Mouse (Mus musculus) lung, embryonic 16.5 days (tissue): ENCODE results near the gene Pam16. TPM values are rescaled to one million over a fixed set of nuclear protein-coding genes. Genes with fewer than 3 reads are reported as not detected.

Experiments used
- ATAC-seq: fragments of 200-750 bp; cut with Nextera tagmentation; 2 replicates; pipeline ENCODE4 v1.8.0; 2017; ENCODE audit warnings: low read depth, mild to moderate bottlenecking, moderate library complexity
- H3K27ac ChIP-seq: fragments of 300-500 bp; sonication (generic); 2 replicates; pipeline ENCODE4 v1.5.1; 2014; ENCODE audit warnings: mild to moderate bottlenecking, control low read depth, low read length
- H3K27me3 ChIP-seq: fragments of 300-500 bp; sonication (generic); 2 replicates; pipeline ENCODE4 v1.6.1; 2014; ENCODE audit warnings: low read depth, low read length, mixed read lengths; ENCODE audit not compliant: control insufficient read depth, insufficient read depth
- H3K36me3 ChIP-seq: fragments of 300-500 bp; sonication (generic); 2 replicates; pipeline ENCODE4 v1.6.1; 2014; ENCODE audit warnings: low read length; ENCODE audit not compliant: control insufficient read depth, insufficient read depth
- H3K4me1 ChIP-seq: fragments of 300-500 bp; sonication (generic); replicated peaks from 2 replicates; pipeline ENCODE4 v1.6.1; 2014; ENCODE audit warnings: low read length, mixed read lengths; ENCODE audit not compliant: control insufficient read depth, insufficient read depth
- H3K4me2 ChIP-seq: fragments of 300-500 bp; sonication (generic); 2 replicates; pipeline ENCODE4 v1.6.1; 2014; ENCODE audit warnings: low read depth, low read length, control low read depth
- H3K4me3 ChIP-seq: fragments of 300-500 bp; sonication (generic); 2 replicates; pipeline ENCODE4 v1.5.1; 2014; ENCODE audit warnings: mild to moderate bottlenecking, low read length, control low read depth
- H3K9ac ChIP-seq: fragments of 300-500 bp; sonication (generic); 2 replicates; pipeline ENCODE4 v1.6.1; 2014; ENCODE audit warnings: low read length, control low read depth
- H3K9me3 ChIP-seq: fragments of 300-500 bp; sonication (generic); 2 replicates; pipeline ENCODE4 v1.6.1; 2016; ENCODE audit warnings: low read length; ENCODE audit not compliant: control insufficient read depth
- WGBS: fragments of 180-500 bp; shearing (Covaris S2); extraction: QIAGEN DNeasy Blood & Tissue Kit; methylation state at CpG from one replicate; pipeline ENCODE4 v1.1.7; 2014; 5-methylcytosine and 5-hydroxymethylcytosine counted together
- polyA plus RNA-seq: library from polyadenylated mRNA; unstranded; fragments of >200 nt; fragmentation: Nextera tagmentation; extraction: Ambion mirVana; gene quantifications from 2 replicates; pipeline ENCODE4 v1.2.1, GENCODE M21; 2015

Pam16 gene
- polyA plus RNA-seq, 1 experiment from 2014 or later = 96.2 TPM

GRCm38 (mm10) chr16:4608532-4609059 lies 16.2 kb downstream of the Pam16 start:
- H3K4me1 ChIP-seq = peaks cover 48% of the 10 kb centered on the region

DNA sequence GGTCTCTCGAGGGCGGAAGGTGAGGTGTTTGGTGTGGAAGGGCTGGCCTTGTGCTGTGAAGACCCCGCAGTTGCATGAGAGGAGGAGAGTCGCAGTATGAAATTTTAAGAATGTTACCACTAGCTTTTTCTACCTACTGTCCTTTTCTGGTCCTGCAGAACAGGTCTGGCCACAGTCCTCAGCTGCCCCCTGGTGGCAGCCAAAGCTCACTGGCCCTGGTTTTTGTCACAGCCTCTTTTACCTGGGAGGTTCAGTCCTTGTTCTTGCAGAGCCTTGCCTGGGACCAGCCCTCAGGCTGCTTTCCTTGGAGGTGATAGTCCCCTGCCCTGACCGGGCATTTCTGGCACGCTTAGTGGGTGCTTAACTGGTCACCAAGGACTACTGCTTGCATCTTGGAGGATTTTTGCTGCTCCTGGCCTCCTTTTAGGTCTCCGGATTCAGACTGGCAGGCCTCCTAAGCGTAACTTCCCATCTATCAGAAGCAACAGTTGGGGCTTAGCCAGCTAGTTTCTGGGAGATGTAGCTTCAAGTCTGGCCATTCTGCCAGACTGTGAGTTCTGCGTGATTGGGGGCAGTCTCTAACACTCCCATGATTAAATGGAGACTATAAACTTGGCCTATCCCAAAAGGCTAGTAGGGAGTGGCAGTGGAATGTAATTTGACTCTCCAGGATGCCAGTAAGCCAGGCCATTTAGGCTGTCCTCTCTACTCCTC lies 16.8 kb downstream of the Pam16 start:
- no peak overlapping the region for H3K4me3 ChIP-seq
- no peak overlapping the region for H3K9ac ChIP-seq
- peak; percentile 51 for ATAC-seq
- peaks cover 10% of the 10 kb centered on the region for H3K36me3 ChIP-seq
- no peaks in the 10 kb centered on the region for H3K27me3 ChIP-seq
- no peaks in the 10 kb centered on the region for H3K9me3 ChIP-seq
- no peak overlapping the region for H3K4me2 ChIP-seq
- WGBS = 47% methylated on average over 9 of the region's 9 CpGs
- H3K4me1 ChIP-seq = peaks cover 54% of the 10 kb centered on the region
- peak overlapping the region; percentile 50; the same call in 1 of the 2 replicates for H3K27ac ChIP-seq

More at GRCm38 (mm10) chr16:4608532-4609059, 16.2 kb downstream of the Pam16 start:
- Histone ChIP-seq H3K4me3 (no peak overlapping the region), H3K36me3 (peaks cover 14% of the 10 kb centered on the region), H3K27me3 (no peaks in the 10 kb centered on the region), H3K9ac (no peak overlapping the region), H3K9me3 (no peaks in the 10 kb centered on the region), H3K4me2 (no peak overlapping the region), H3K27ac (0 out of 2 replicates have a peak overlapping the region, but pooled peaks have one; percentile 7)
- peak; percentile 9; the same call in 1 of the 2 replicates for ATAC-seq
- WGBS = 69% methylated on average over 19 of the region's 19 CpGs

GRCm38 (mm10) chr16:4606431-4607084 lies 18.2 kb downstream of the Pam16 start:
- no peak overlapping the region for H3K4me3 ChIP-seq
- WGBS = 12% methylated on average over 5 of the region's 5 CpGs
- no peaks in the 10 kb centered on the region for H3K9me3 ChIP-seq
- H3K27ac ChIP-seq = peak overlapping the region; percentile 44
- no peak overlapping the region for H3K9ac ChIP-seq
- no peaks in the 10 kb centered on the region for H3K27me3 ChIP-seq
- ATAC-seq = peak; percentile 14
- peaks cover 66% of the 10 kb centered on the region for H3K4me1 ChIP-seq
- peaks cover 4% of the 10 kb centered on the region; the same call in 1 of the 2 replicates for H3K36me3 ChIP-seq
- H3K4me2 ChIP-seq = no peak overlapping the region

GRCm38 (mm10) chr16:4605514-4606131 lies 19.2 kb downstream of the Pam16 start:
- WGBS = 63% methylated on average over 11 of the region's 13 CpGs
- Histone ChIP-seq H3K9ac (peak overlapping the region; percentile 20; the same call in 1 of the 2 replicates), H3K4me2 (no peak overlapping the region), H3K9me3 (no peaks in the 10 kb centered on the region), H3K27ac (peak overlapping the region; percentile 44), H3K36me3 (peaks cover 2% of the 10 kb centered on the region; the same call in 1 of the 2 replicates), H3K27me3 (no peaks in the 10 kb centered on the region), H3K4me3 (no peak overlapping the region), H3K4me1 (peaks cover 69% of the 10 kb centered on the region)
- ATAC-seq = no peak

DNA sequence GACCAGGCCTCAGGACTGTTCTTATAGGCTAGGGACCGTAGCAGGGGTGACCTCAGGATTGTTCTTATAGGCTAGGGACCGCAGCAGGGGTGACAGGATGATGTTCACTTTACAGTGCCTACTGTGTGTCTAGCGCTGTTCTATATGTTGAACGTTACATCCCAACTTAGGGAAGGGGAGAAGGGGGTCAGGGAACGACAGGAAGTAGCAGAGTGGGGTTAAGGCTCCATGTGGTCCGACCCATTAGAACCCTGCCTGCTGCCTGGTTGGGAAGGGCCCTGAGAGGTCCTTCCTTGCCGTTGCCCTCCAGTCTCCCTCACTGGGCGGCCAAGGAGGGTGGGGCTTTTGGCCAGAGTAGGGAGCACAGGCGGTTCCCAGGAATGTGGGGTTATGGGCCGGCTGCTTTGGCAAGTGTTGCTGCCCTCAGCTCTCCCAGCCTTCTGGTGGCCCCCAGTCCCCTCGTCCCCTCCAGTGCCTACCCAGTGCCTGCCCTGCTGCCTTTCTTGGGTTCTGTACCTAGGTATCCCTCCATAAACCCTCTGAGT lies 20.4 kb downstream of the Pam16 start:
- WGBS = 49% methylated on average over 10 of the region's 11 CpGs
- no peaks in the 10 kb centered on the region for H3K27me3 ChIP-seq
- no peak for ATAC-seq
- no peaks in the 10 kb centered on the region for H3K9me3 ChIP-seq
- no peak overlapping the region for H3K4me2 ChIP-seq
- peak overlapping the region; percentile 36; the same call in 1 of the 2 replicates for H3K27ac ChIP-seq
- no peak overlapping the region for H3K4me3 ChIP-seq
- H3K36me3 ChIP-seq = no peaks in the 10 kb centered on the region
- H3K4me1 ChIP-seq = peaks cover 74% of the 10 kb centered on the region
- H3K9ac ChIP-seq = peak overlapping the region; percentile 5

DNA sequence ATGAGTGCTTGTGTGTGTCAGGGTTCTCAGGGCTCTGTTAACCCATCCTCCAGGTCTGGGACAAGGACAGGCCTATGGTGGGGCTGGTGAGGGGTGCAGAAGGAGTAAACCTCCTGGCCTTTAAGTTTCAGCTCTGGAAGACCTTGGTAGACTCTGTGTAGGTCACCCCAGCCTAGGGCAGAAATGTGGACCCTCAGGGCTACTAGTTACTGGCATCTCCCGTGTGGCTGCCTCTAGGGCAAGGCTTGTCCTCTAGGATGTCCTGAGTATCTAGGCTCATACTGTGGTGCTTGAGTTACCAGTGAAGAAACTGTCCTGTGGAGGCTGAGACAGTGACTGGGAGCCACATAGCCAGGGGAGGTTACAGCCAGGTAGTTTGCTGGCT lies 21.3 kb downstream of the Pam16 start:
- H3K9me3 ChIP-seq = no peaks in the 10 kb centered on the region
- H3K9ac ChIP-seq = peak overlapping the region; percentile 11; the same call in 1 of the 2 replicates
- H3K4me2 ChIP-seq = no peak overlapping the region
- H3K36me3 ChIP-seq = no peaks in the 10 kb centered on the region
- H3K4me3 ChIP-seq = no peak overlapping the region
- ATAC-seq = no peak
- no peaks in the 10 kb centered on the region for H3K27me3 ChIP-seq
- H3K4me1 ChIP-seq = peaks cover 80% of the 10 kb centered on the region
- H3K27ac ChIP-seq = peak overlapping the region; percentile 81
- WGBS = 24% methylated on average over 1 of the region's 1 CpGs

DNA sequence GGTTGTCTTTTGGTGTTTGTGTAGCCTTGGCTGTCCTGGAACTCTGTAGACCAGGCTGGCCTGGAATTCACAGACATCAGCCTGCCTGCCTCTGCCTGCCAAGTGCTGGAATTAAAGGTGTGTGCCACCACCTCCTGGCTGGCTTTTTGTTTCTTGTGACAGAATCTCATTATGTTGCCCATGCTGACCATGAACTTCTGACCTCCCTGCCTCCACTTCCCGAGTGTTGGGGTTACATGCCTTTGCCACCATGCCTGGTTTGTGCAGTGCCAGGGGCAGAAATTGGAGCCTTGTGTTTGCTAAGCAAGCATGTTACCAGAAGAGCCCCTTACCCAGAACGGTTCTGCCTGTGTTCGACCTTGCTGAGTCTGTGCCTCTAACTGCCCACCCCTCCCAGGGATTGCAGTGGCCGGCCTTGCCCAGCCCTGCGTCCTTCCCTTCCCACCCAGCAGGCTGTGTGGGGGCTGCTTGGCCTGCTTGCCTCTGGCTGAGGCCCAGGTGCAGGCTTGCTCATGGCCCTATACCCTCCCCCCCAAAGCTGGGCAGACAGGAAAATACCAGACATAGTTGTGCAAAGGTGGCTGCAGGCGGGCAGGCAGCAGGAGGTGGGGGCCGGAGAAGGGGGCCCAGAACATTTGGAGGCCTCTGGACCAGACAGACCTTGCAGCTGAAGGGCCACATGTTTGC lies 21.9 kb downstream of the Pam16 start:
- Histone ChIP-seq H3K4me2 (no peak overlapping the region), H3K9ac (peak overlapping the region; percentile 11; the same call in 1 of the 2 replicates), H3K27ac (peak overlapping the region; percentile 81), H3K36me3 (no peaks in the 10 kb centered on the region), H3K27me3 (no peaks in the 10 kb centered on the region), H3K4me1 (peaks cover 80% of the 10 kb centered on the region), H3K4me3 (no peak overlapping the region), H3K9me3 (no peaks in the 10 kb centered on the region)
- WGBS = 25% methylated on average over 7 of the region's 7 CpGs
- ATAC-seq = peak; percentile 56

DNA sequence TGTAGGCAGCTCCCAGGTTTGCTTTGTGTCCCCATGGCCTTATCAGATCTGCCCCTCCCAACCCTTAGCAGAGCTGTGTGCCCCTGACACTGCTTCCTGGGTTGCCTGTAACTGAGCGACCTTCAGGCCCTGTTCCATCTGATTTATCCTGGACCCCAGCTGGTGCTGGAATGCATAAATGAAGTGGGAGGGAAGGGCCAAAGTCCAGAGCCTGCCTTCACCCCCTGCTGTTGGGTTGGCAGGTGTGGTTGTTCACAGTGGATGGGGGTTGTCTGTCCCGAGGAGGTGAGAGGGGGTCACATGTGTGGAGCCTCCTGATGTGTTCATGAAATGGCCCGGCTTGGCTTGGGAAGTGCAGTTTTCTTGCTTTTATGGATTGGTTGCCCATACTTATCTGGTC lies 22.6 kb downstream of the Pam16 start:
- WGBS = 23% methylated on average over 3 of the region's 3 CpGs
- Histone ChIP-seq H3K9me3 (no peaks in the 10 kb centered on the region), H3K27ac (peak overlapping the region; percentile 81), H3K4me1 (peaks cover 80% of the 10 kb centered on the region), H3K36me3 (no peaks in the 10 kb centered on the region), H3K27me3 (no peaks in the 10 kb centered on the region), H3K4me3 (no peak overlapping the region), H3K9ac (0 out of 2 replicates have a peak overlapping the region, but pooled peaks have one; percentile 5), H3K4me2 (no peak overlapping the region)
- ATAC-seq = no peak
